Mouse (Mus musculus) bone marrow macrophage, adult 2 months (primary cell): ENCODE measurements at regions not wholly inside any gene's neighbourhood (a gene's known extent, or its start where the extent isn't known, plus 50 kb on each side); places are given as distances from the start of the nearest gene placed in this dataset.

Experiments
- CTCF ChIP-seq: IDR thresholded peaks from 2 replicates; pipeline ENCODE4 v1.5.1; 2012; ENCODE audit warnings: low read depth, mild to moderate bottlenecking, low read length, moderate library complexity
- POLR2A ChIP-seq: IDR thresholded peaks from 2 replicates; pipeline ENCODE4 v1.6.1; 2012; ENCODE audit warnings: mild to moderate bottlenecking, low read depth, low read length, borderline replicate concordance

DNA sequence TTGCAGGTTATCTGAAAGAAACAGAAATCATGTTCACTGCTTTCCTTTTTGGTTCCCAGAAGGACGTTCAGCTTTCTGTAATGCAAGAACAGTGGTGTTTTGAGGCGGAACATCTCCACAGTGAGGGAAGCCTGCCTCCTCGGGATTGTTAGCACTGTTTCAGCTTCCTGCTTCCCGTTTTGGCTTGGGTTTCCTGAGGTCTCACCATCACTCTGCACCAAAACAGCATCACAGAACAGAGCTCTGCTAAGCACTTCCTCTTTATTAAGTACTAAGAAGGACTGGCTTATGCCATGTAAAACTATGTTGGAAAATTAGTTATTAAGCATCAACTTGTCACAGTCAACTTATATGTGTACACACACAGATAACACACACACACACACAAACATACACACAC is 857.9 kb downstream of the Slc4a3 start:
- no peak for TF ChIP-seq CTCF
- no peak for TF ChIP-seq POLR2A
